Mouse (Mus musculus) midbrain, embryonic 12.5 days (tissue): ENCODE measurements around the gene Rpp30. TPM values are rescaled to one million over a fixed set of nuclear protein-coding genes. Genes with fewer than 3 reads are reported as not detected.

Experiments
- ATAC-seq: fragments of 200-750 bp; cut with Nextera tagmentation; 2 replicates; pipeline ENCODE4 v1.8.0; 2017; ENCODE audit warnings: low read depth, moderate TSS enrichment, moderate library complexity; ENCODE audit not compliant: low FRiP score
- H3K27ac ChIP-seq: fragments of 300-500 bp; sonication (generic); replicated peaks from 2 replicates; pipeline ENCODE4 v1.5.1; 2016; ENCODE audit warnings: mild to moderate bottlenecking
- H3K27me3 ChIP-seq: fragments of 300-500 bp; sonication (generic); 2 replicates; pipeline ENCODE4 v1.6.1; 2016; ENCODE audit warnings: mild to moderate bottlenecking
- H3K36me3 ChIP-seq: fragments of 300-500 bp; sonication (generic); 2 replicates; pipeline ENCODE4 v1.6.1; 2016
- H3K4me1 ChIP-seq: fragments of 300-500 bp; sonication (generic); 2 replicates; pipeline ENCODE4 v1.6.1; 2016
- H3K4me2 ChIP-seq: fragments of 300-500 bp; sonication (generic); replicated peaks from 2 replicates; pipeline ENCODE4 v1.6.1; 2016; ENCODE audit warnings: mild to moderate bottlenecking, moderate library complexity
- H3K4me3 ChIP-seq: fragments of 300-500 bp; sonication (generic); 2 replicates; pipeline ENCODE4 v1.5.1; 2016; ENCODE audit warnings: mild to moderate bottlenecking
- H3K9ac ChIP-seq: fragments of 300-500 bp; sonication (generic); replicated peaks from 2 replicates; pipeline ENCODE4 v1.6.1; 2016; ENCODE audit warnings: mild to moderate bottlenecking, moderate library complexity
- H3K9me3 ChIP-seq: fragments of 300-500 bp; sonication (generic); 2 replicates; pipeline ENCODE4 v1.6.1; 2016; ENCODE audit warnings: mild to moderate bottlenecking
- WGBS: fragments of 180-500 bp; shearing (Covaris S2); methylation state at CpG from one replicate; pipeline ENCODE4 v1.1.7; 2016; 5-methylcytosine and 5-hydroxymethylcytosine counted together
- polyA plus RNA-seq: library from polyadenylated mRNA; unstranded; fragments of >200 nt; fragmentation: Nextera tagmentation; extraction: Ambion mirVana; gene quantifications from 2 replicates; pipeline ENCODE4 v1.2.1, GENCODE M21; 2016

The Rpp30 gene
- polyA plus RNA-seq, 1 experiment from 2014 or later = 93.1 TPM

DNA sequence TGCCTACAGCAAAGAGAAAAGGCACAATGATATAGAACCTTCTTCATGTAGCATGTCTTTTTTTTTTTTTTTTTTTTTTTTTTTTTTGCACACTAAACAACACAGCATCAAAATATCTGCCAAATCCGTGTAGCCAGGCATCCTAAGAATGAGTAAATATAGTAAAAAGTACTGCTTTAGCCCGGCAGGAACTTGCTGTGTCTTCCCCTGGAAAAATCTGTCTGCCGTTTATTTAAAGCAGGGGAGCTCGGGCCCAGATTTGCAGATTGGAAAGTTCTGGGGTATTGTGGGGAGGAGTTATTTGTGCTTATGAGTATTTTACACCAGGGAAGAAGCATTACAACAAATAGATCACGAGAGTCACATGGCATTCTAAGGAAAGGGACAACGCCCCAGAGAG, 48.5 kb downstream of the Rpp30 start:
- Histone ChIP-seq H3K4me3 (no peak overlapping the region), H3K4me1 (no peaks in the 10 kb centered on the region), H3K36me3 (no peaks in the 10 kb centered on the region), H3K9me3 (no peaks in the 10 kb centered on the region), H3K4me2 (no peak overlapping the region), H3K27ac (no peak overlapping the region), H3K9ac (no peak overlapping the region), H3K27me3 (no peaks in the 10 kb centered on the region)
- no peak for ATAC-seq
- 76% methylated on average over 6 of the region's 6 CpGs for WGBS

DNA sequence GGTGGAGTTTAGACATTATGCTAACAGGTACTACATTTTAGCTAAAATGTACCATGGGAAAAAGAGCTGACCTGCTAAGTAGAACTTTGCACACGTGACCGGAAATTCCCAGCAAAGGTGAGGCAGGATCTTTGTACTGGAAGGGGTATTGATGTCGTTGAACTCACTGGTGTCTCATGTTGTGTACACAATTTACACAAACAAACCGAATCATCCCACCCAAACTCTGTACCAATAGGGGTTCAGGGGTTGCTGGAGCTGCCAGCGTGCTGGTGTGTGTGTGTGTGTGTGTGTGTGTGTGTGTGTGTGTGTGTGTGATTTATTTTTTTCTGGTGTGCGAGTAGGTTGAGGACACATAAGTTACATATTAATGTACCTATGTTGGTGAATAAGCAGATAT, 49.5 kb downstream of the Rpp30 start:
- Histone ChIP-seq H3K4me3 (no peak overlapping the region), H3K9ac (no peak overlapping the region), H3K27me3 (no peaks in the 10 kb centered on the region), H3K4me2 (no peak overlapping the region), H3K36me3 (no peaks in the 10 kb centered on the region), H3K9me3 (no peaks in the 10 kb centered on the region), H3K27ac (no peak overlapping the region), H3K4me1 (no peaks in the 10 kb centered on the region)
- ATAC-seq = no peak
- 88% methylated on average over 6 of the region's 6 CpGs for WGBS

DNA sequence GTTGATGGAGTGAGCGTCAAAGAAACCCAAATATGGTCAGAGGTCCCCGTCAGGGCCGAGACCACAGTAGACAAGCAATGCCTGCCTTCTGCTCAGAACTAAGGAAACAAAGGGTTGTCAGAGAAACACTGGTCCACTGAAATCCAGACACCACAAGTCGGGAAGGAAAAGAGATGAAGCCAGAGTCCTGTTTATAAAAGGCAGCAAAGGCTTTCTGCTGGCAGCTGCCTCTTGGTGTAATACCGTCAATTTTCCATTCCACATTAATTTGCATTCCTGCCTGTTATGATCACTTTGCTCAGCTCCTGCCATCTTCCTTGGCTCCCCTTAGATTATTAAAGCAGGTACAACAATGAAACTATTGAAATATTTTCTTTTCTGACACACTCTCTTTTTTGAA, 50.2 kb downstream of the Rpp30 start:
- H3K4me1 ChIP-seq = no peaks in the 10 kb centered on the region
- no peaks in the 10 kb centered on the region for H3K27me3 ChIP-seq
- H3K9ac ChIP-seq = no peak overlapping the region
- 69% methylated on average over 5 of the region's 5 CpGs for WGBS
- no peak for ATAC-seq
- H3K4me3 ChIP-seq = no peak overlapping the region
- no peaks in the 10 kb centered on the region for H3K36me3 ChIP-seq
- H3K4me2 ChIP-seq = no peak overlapping the region
- H3K27ac ChIP-seq = no peak overlapping the region
- no peaks in the 10 kb centered on the region for H3K9me3 ChIP-seq

DNA sequence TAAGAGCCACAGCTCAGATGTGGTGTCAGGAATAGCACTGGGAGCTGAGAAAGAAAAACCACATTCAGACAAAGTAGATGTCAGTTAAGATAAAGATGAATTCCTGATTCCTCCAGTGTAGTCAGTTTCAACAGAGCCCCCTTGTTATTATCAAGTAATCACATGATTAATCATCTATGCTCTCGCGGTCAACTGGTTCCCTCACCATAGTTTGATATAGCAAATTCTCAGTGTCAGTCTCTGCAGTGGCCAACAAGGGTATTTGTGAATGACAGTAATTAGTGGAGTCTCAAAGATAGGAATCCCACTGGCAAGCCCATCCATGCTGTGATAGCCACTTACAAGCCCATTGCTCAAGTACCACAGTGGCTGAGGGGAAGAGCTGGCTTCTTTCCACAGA, 60.1 kb downstream of the Rpp30 start:
- Histone ChIP-seq H3K4me1 (no peaks in the 10 kb centered on the region), H3K36me3 (no peaks in the 10 kb centered on the region), H3K27me3 (no peaks in the 10 kb centered on the region), H3K9me3 (0 out of 2 replicates have a peak, but pooled peaks cover 6% of the 10 kb centered on the region), H3K9ac (no peak overlapping the region), H3K4me3 (no peak overlapping the region), H3K27ac (no peak overlapping the region), H3K4me2 (no peak overlapping the region)
- 94% methylated on average over 2 of the region's 2 CpGs for WGBS
- no peak for ATAC-seq

DNA sequence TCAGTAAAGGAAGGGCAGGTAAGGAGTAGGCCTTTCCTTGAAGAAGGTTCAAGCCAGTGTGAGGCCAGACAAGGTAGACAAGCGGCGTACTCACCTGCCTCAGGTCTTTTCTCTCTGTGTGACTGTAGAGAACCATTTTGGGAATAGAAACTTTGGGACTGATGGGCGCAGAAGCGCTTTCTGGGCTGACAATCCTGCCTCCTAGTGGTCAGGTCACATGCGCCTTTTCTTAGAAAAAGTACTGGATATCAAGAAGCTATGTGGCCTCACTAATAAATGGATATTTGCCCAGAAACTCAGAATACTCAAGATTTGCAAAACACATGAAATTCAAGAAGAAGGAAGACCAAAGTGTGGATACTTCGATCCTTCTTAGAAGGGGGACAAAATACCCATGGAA, 65.1 kb downstream of the Rpp30 start:
- Histone ChIP-seq H3K9ac (no peak overlapping the region), H3K36me3 (no peaks in the 10 kb centered on the region), H3K27ac (no peak overlapping the region), H3K4me3 (no peak overlapping the region), H3K27me3 (no peaks in the 10 kb centered on the region), H3K4me2 (no peak overlapping the region), H3K4me1 (no peaks in the 10 kb centered on the region; the same call in 1 of the 2 replicates), H3K9me3 (0 out of 2 replicates have a peak, but pooled peaks cover 6% of the 10 kb centered on the region)
- no peak for ATAC-seq
- WGBS = 78% methylated on average over 6 of the region's 6 CpGs

DNA sequence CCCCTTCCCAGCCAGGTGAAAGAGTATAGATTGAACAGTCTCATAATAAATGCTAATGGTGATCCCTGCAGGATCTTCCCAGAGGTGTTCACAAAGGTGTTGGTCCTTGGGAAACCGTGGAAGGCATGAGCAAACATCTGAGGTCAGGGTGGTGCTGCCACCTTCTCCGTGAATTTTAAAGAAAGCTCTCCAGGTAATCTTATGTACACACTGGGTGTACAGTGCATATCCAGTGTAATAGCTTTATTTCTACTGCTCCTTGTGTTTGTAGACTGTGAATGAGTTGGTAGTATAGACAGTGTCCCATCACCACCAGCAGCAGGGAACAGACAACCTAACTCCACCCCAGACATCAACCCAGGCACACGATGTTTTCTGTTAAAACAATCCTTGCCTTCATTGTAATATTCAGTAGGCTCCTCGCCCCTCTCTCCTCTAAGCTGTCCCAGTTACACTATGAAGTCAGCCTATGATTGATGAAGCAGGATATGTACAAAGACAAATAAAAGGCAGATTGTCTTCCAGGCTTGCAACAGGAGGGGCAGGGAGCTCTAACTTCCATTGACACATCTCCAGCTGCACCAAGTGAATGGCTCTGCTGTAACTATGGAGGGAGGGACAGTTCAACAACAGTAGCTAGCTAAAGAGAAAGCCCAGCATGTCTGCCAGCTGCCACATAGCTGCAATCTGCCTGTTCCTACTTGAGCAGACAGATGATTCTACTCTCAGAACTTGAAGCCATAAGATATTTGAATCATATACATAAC, 66.9 kb downstream of the Rpp30 start:
- WGBS = 76% methylated on average over 4 of the region's 4 CpGs
- no peak overlapping the region for H3K4me2 ChIP-seq
- H3K4me1 ChIP-seq = no peaks in the 10 kb centered on the region; the same call in 1 of the 2 replicates
- 0 out of 2 replicates have a peak, but pooled peaks cover under 1% of the 10 kb centered on the region for H3K9me3 ChIP-seq
- no peaks in the 10 kb centered on the region for H3K27me3 ChIP-seq
- no peaks in the 10 kb centered on the region for H3K36me3 ChIP-seq
- no peak overlapping the region for H3K27ac ChIP-seq
- H3K4me3 ChIP-seq = no peak overlapping the region
- no peak for ATAC-seq
- no peak overlapping the region for H3K9ac ChIP-seq

Other genes with a start within 250 kb of the Rpp30 start
- gene Htr7, start 26.2 kb upstream of the Rpp30 start, polyA plus RNA-seq = 0.77 and 0.82 TPM in 2 replicates
- 0.17 and 0.22 TPM in 2 replicates for gene Ankrd1, start 36.4 kb downstream of the Rpp30 start, polyA plus RNA-seq